In genomic region chr4:154025641-154026440, GRCm38 (mm10) we compare ENCODE assay signal across 8 mouse cellular contexts. TPM values are rescaled to one million over a fixed set of nuclear protein-coding genes. Genes with fewer than 3 reads are reported as not detected.
DNase-seq lines count a peak whose midpoint lies in the region; ATAC-seq and TF ChIP-seq lines count a peak whose summit lies in the region.

Smim1 (minus strand) TSS chr4:154026230.

- peak; percentile 81 for DNase-seq in NIH3T3 (ENCODE audit: low read depth)
- peak; percentile 55 to 58 for DNase-seq in cerebellum, adult 2 months
- peak; percentile 63 to 69 for DNase-seq in heart, postnatal 36 days
- DNase-seq in layer of hippocampus, adult 2 months (ENCODE audit: low spot score in 2 of 2), result peak; percentile 57 to 64
- peak; percentile 84 for DNase-seq in lung, postnatal 14 days
- peak; percentile 78 for DNase-seq in right cerebral cortex, adult 18-20 months
- peak; percentile 79 to 81 for DNase-seq in urinary bladder, postnatal 4 days (ENCODE audit: low spot score in 2 of 2)

- no peaks in the 10 kb centered on the region for H3K9me3 ChIP-seq in forebrain, embryonic 16.5 days (ENCODE audit: control insufficient read depth, low read length)

- H3K4me1 ChIP-seq in cerebellum, adult 2 months (ENCODE audit: control insufficient read depth, insufficient read depth, low read length), result no peaks in the 10 kb centered on the region
- peaks cover 7% of the 10 kb centered on the region for H3K4me1 ChIP-seq in forebrain, embryonic 16.5 days (replicated peaks; ENCODE audit: control insufficient read depth, insufficient read depth, low read length)

- H3K27me3 ChIP-seq in cerebellum, adult 2 months (ENCODE audit: control insufficient read depth, insufficient read depth, low read length), result no peaks in the 10 kb centered on the region
- peaks cover 16% of the 10 kb centered on the region for H3K27me3 ChIP-seq in forebrain, embryonic 16.5 days (replicated peaks; ENCODE audit: control insufficient read depth, insufficient read depth, low read length)

- H3K4me3 ChIP-seq in cerebellum, adult 2 months (replicated peaks; ENCODE audit: insufficient read depth, low read depth, low read length), result peak within 1 kb of the TSS; percentile 56
- H3K4me3 ChIP-seq in forebrain, embryonic 16.5 days (replicated peaks; ENCODE audit: low read length), result peak within 1 kb of the TSS; percentile 18
- H3K4me3 ChIP-seq in layer of hippocampus, adult 2 months, result peak within 1 kb of the TSS; percentile 47

- intact Hi-C loops in heart, postnatal 36 days (cut with DNase I), result no loop called here

- peak; percentile 49; the same call in 1 of the 2 replicates for TF ChIP-seq CTCF in cerebellum, adult 2 months (IDR thresholded peaks at IDR 0.05; ENCODE audit: borderline replicate concordance, insufficient read depth, low read depth, low read length)
- peak; percentile 80 for TF ChIP-seq CTCF in layer of hippocampus, adult 2 months (conservative IDR thresholded peaks at IDR 0.05)

- peak within 1 kb of the TSS; percentile 29; the same call in 1 of the 2 replicates for H3K27ac ChIP-seq in cerebellum, adult 2 months (ENCODE audit: insufficient read depth, low read length)
- H3K27ac ChIP-seq in forebrain, embryonic 16.5 days (ENCODE audit: low read length), result no peak within 1 kb of the TSS
- H3K27ac ChIP-seq in layer of hippocampus, adult 2 months, result peak within 1 kb of the TSS; percentile 89

- WGBS in cerebellum, adult 2 months, result 3% methylated on average over 33 of the region's 33 CpGs
- 1% methylated on average over 33 of the region's 33 CpGs for WGBS in forebrain, embryonic 16.5 days

- peaks cover 9% of the 10 kb centered on the region; the same call in 1 of the 2 replicates for H3K36me3 ChIP-seq in forebrain, embryonic 16.5 days (ENCODE audit: control insufficient read depth, insufficient read depth)

- H3K9ac ChIP-seq in forebrain, embryonic 16.5 days (replicated peaks; ENCODE audit: low read depth, low read length), result no peak within 1 kb of the TSS; the same call in 1 of the 2 replicates

- no peak for TF ChIP-seq POLR2A in cerebellum, adult 2 months (IDR thresholded peaks at IDR 0.05; ENCODE audit: borderline replicate concordance, insufficient read depth, low read length)

- ATAC-seq in forebrain, embryonic 16.5 days, result peak; percentile 41

- peak within 1 kb of the TSS; percentile 42 for H3K4me2 ChIP-seq in forebrain, embryonic 16.5 days (ENCODE audit: low read length)

RNA-seq across cellular contexts. Expression of gene Smim1, which starts in this region (rescaled TPM):
- polyA plus RNA-seq in cerebellum, adult 2 months (2012; rRNA removed), result 35.5 and 39.6 TPM in 2 replicates
- 2.9 and 3.7 TPM in 2 replicates for polyA plus RNA-seq in forebrain, embryonic 16.5 days (2015; fragmentation: Nextera tagmentation; extraction: Ambion mirVana)
- total RNA-seq in heart, postnatal 36 days (2021), result 1 to 10 TPM; 5.9 to 7.0 TPM
- total RNA-seq in layer of hippocampus, adult 2 months (2021), result 1 to 10 TPM; 6.3 to 7.8 TPM
